Mouse (Mus musculus) testis, adult 2 months (tissue): Measurements from ENCODE around the gene Spata21.

Experiments
- CTCF ChIP-seq: fragments of 200-500 bp; IDR thresholded peaks from 2 replicates; pipeline ENCODE4 v1.5.1; 2012; ENCODE audit warnings: low read depth, mild to moderate bottlenecking, inconsistent platforms, low read length, moderate library complexity; ENCODE audit not compliant: control insufficient read depth, insufficient read depth, insufficient replicate concordance
- POLR2A ChIP-seq: fragments of 200-500 bp; IDR thresholded peaks from 2 replicates; pipeline ENCODE4 v1.6.1; 2012; ENCODE audit warnings: low read depth, mild to moderate bottlenecking, inconsistent platforms, low read length, moderate library complexity; ENCODE audit not compliant: control insufficient read depth

GRCm38 (mm10) chr4:141086862-141087261 is 1.3 kb upstream of the Spata21 start:
- TF ChIP-seq CTCF: no peak
- TF ChIP-seq POLR2A: no peak
